Mouse (Mus musculus) embryonic facial prominence, embryonic 10.5 days (tissue): ENCODE data around the gene Gm20532. TPM values are rescaled to one million over a fixed set of nuclear protein-coding genes. Genes with fewer than 3 reads are reported as not detected.
A peak's percentile ranks its signal among the peaks of the same experiment; 100 is the strongest.

ENCODE experiments used
- DNase-seq: peaks from one replicate; pipeline ENCODE4 v3.0.0-alpha.2; 2017; ENCODE audit warnings: low spot score
- H3K27ac ChIP-seq: fragments of 300-500 bp; sonication (generic); replicated peaks from 2 replicates; pipeline ENCODE4 v1.5.1; 2016; ENCODE audit warnings: mild to moderate bottlenecking
- H3K27me3 ChIP-seq: fragments of 300-500 bp; sonication (generic); replicated peaks from 2 replicates; pipeline ENCODE4 v1.6.1; 2016; ENCODE audit warnings: low read depth, mild to moderate bottlenecking; ENCODE audit not compliant: poor library complexity, severe bottlenecking
- H3K36me3 ChIP-seq: fragments of 300-500 bp; sonication (generic); replicated peaks from 2 replicates; pipeline ENCODE4 v1.6.1; 2016; ENCODE audit warnings: mild to moderate bottlenecking, moderate library complexity
- H3K4me1 ChIP-seq: fragments of 300-500 bp; sonication (generic); 2 replicates; pipeline ENCODE4 v1.6.1; 2016
- H3K4me3 ChIP-seq: fragments of 300-500 bp; sonication (generic); 2 replicates; pipeline ENCODE4 v1.5.1; 2016; ENCODE audit warnings: mild to moderate bottlenecking, moderate library complexity
- H3K9me3 ChIP-seq: fragments of 300-500 bp; sonication (generic); 2 replicates; pipeline ENCODE4 v1.6.1; 2016; ENCODE audit warnings: mild to moderate bottlenecking
- WGBS: fragments of 180-500 bp; shearing (Covaris S2); methylation state at CpG from one replicate; pipeline ENCODE4 v1.1.7; 2016; 5-methylcytosine and 5-hydroxymethylcytosine counted together
- polyA plus RNA-seq: library from polyadenylated mRNA; unstranded; fragments of >200 nt; fragmentation: Nextera tagmentation; extraction: Ambion mirVana; gene quantifications from 2 replicates; pipeline ENCODE4 v1.2.1, GENCODE M21; 2016

Gm20532 gene
- polyA plus RNA-seq, 1 experiment from 2014 or later = not detected

- peaks cover 42% of the 10 kb centered on the region for H3K4me1 ChIP-seq
- H3K9me3 ChIP-seq = no peaks in the 10 kb centered on the region
- no peak for DNase-seq
- WGBS = 89% methylated on average over 2 of the region's 2 CpGs
- H3K4me3 ChIP-seq = no peak overlapping the region
- no peaks in the 10 kb centered on the region for H3K27me3 ChIP-seq
- H3K36me3 ChIP-seq = no peaks in the 10 kb centered on the region
- 0 out of 2 replicates have a peak overlapping the region, but pooled peaks have one; percentile 27 for H3K27ac ChIP-seq
Measured at GRCm38 (mm10) chr2:26552066-26552465, 34.4 kb upstream of the Gm20532 start.

DNA sequence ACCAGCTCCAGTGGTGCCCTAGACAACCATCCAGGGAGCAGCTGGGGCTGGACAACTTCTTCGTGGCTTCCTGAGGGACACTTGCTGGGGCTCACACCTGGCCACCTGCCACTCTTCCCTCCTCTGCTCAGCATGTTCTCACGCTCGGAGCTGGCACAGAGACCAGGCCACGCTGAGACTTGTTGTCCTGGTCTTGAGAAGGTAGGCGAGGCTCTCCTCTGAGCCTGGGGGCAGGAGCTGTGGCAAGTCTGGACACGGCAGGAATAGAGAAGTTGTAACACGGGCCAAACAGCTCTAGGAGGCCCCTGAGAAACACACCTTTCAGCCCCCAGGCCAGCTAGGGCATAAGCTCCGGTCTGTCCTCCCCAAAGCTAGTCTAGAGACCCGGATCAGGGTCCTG lies 32.5 kb upstream of the Gm20532 start:
- H3K4me1 ChIP-seq = peaks cover 30% of the 10 kb centered on the region
- 84% methylated on average over 9 of the region's 9 CpGs for WGBS
- no peaks in the 10 kb centered on the region for H3K27me3 ChIP-seq
- no peaks in the 10 kb centered on the region for H3K36me3 ChIP-seq
- H3K4me3 ChIP-seq = no peak overlapping the region
- peak; percentile 38 for DNase-seq
- no peaks in the 10 kb centered on the region for H3K9me3 ChIP-seq
- H3K27ac ChIP-seq = peak overlapping the region; percentile 32

- H3K27me3 ChIP-seq = no peaks in the 10 kb centered on the region
- H3K36me3 ChIP-seq = no peaks in the 10 kb centered on the region
- no peak overlapping the region for H3K4me3 ChIP-seq
- peaks cover 37% of the 10 kb centered on the region for H3K4me1 ChIP-seq
- no peak overlapping the region for H3K27ac ChIP-seq
- no peaks in the 10 kb centered on the region for H3K9me3 ChIP-seq
- DNase-seq = no peak
- WGBS = 84% methylated on average over 4 of the region's 4 CpGs
Measured at GRCm38 (mm10) chr2:26555076-26555475, 31.4 kb upstream of the Gm20532 start.

- Histone ChIP-seq H3K27me3 (peaks cover 5% of the 10 kb centered on the region; the same call in 1 of the 2 replicates), H3K9me3 (no peaks in the 10 kb centered on the region), H3K4me1 (peaks cover 50% of the 10 kb centered on the region), H3K36me3 (no peaks in the 10 kb centered on the region), H3K27ac (0 out of 2 replicates have a peak overlapping the region, but pooled peaks have one; percentile 48), H3K4me3 (no peak overlapping the region)
- no peak for DNase-seq
- WGBS = 69% methylated on average over 4 of the region's 4 CpGs
Measured at GRCm38 (mm10) chr2:26556535-26556993, 29.9 kb upstream of the Gm20532 start.

GRCm38 (mm10) chr2:26560506-26560905 lies 25.9 kb upstream of the Gm20532 start:
- Histone ChIP-seq H3K27ac (peak overlapping the region; percentile 61), H3K36me3 (no peaks in the 10 kb centered on the region), H3K4me3 (no peak overlapping the region), H3K4me1 (peaks cover 34% of the 10 kb centered on the region), H3K9me3 (no peaks in the 10 kb centered on the region), H3K27me3 (peaks cover 5% of the 10 kb centered on the region; the same call in 1 of the 2 replicates)
- no peak for DNase-seq
- WGBS = 83% methylated on average over 5 of the region's 5 CpGs

DNA sequence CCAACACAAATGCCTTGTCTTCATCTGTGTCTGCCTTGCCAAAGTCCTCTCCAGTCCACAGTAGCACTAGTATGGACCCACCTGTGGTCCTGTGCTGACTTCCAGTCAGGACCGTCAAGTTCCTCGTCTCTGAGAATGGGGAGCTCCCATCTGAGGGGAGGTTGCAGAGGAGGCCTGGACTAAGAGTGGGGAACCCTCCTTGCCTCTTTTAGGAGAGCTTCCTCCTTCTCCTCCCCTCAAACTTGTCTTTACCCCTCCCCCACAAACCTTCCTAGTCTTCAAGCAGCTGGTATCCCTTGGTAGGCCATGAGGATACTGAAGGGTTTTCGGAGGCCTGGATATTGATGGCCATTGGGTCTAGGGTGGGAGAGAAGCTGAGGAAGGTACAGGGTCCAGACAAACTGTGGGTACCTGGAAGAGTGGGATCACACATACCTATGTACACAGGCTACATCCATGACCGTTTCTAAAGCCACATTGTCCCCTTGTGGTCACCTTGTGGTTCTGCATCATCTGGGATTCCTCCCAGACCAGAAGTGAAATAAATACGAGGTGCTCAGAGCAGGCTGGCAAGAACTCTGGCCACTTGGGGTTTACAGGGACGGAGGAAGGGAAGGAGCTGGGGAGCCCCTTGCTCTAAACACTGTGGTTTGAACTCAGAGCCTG lies 25.0 kb upstream of the Gm20532 start:
- H3K27ac ChIP-seq = peak overlapping the region; percentile 61
- 47% methylated on average over 6 of the region's 6 CpGs for WGBS

GRCm38 (mm10) chr2:26566221-26566620 lies 20.2 kb upstream of the Gm20532 start:
- H3K9me3 ChIP-seq = no peaks in the 10 kb centered on the region
- H3K27ac ChIP-seq = no peak overlapping the region
- 20% methylated on average over 4 of the region's 4 CpGs for WGBS
- peaks cover 14% of the 10 kb centered on the region for H3K4me1 ChIP-seq
- H3K4me3 ChIP-seq = no peak overlapping the region
- H3K27me3 ChIP-seq = no peaks in the 10 kb centered on the region
- H3K36me3 ChIP-seq = no peaks in the 10 kb centered on the region
- DNase-seq = peak; percentile 59

More for the DNA sequence above, 25.0 kb upstream of the Gm20532 start:
- Histone ChIP-seq H3K4me3 (no peak overlapping the region), H3K9me3 (no peaks in the 10 kb centered on the region), H3K36me3 (no peaks in the 10 kb centered on the region), H3K27me3 (peaks cover 5% of the 10 kb centered on the region; the same call in 1 of the 2 replicates), H3K4me1 (peaks cover 37% of the 10 kb centered on the region)
- peak; percentile 55 for DNase-seq

- Histone ChIP-seq H3K27ac (no peak overlapping the region), H3K4me1 (peaks cover 31% of the 10 kb centered on the region), H3K27me3 (no peaks in the 10 kb centered on the region), H3K9me3 (no peaks in the 10 kb centered on the region), H3K36me3 (no peaks in the 10 kb centered on the region), H3K4me3 (no peak overlapping the region; the same call in 1 of the 2 replicates)
- DNase-seq = peak; percentile 78
- WGBS = 1% methylated on average over 3 of the region's 3 CpGs
Measured at GRCm38 (mm10) chr2:26570034-26570433, 16.4 kb upstream of the Gm20532 start.

DNA sequence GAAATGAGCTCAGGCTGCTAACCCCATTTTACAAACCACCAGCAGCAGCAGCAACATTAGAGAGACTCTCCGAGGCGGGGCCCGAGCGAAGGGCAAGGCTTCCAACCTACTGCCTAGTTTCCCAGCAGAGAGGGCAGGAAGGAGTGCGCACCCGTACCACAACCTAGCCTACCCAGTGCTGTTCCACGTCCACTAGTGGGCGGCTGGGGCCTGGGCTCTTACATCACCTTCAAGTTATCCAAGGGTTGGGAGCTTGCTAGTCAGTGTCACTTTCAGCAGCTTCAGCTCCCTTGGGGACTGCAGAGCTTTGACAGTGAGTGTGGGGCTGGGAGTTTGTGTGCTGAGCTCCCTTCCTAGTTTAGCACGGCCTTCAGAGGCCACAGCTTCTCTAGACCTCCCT lies 15.0 kb upstream of the Gm20532 start:
- DNase-seq = no peak
- H3K4me1 ChIP-seq = peaks cover 39% of the 10 kb centered on the region
- WGBS = 86% methylated on average over 9 of the region's 9 CpGs
- no peak overlapping the region for H3K4me3 ChIP-seq
- no peaks in the 10 kb centered on the region for H3K36me3 ChIP-seq
- no peaks in the 10 kb centered on the region for H3K27me3 ChIP-seq
- H3K27ac ChIP-seq = peak overlapping the region; percentile 52
- H3K9me3 ChIP-seq = no peaks in the 10 kb centered on the region

GRCm38 (mm10) chr2:26571826-26572225 lies 14.6 kb upstream of the Gm20532 start:
- H3K27ac ChIP-seq = peak overlapping the region; percentile 52
- H3K4me3 ChIP-seq = no peak overlapping the region

GRCm38 (mm10) chr2:26573396-26573795 lies 13.0 kb upstream of the Gm20532 start:
- Histone ChIP-seq H3K4me1 (peaks cover 50% of the 10 kb centered on the region), H3K27me3 (no peaks in the 10 kb centered on the region), H3K4me3 (no peak overlapping the region), H3K36me3 (no peaks in the 10 kb centered on the region), H3K9me3 (no peaks in the 10 kb centered on the region), H3K27ac (peak overlapping the region; percentile 36; the same call in 1 of the 2 replicates)
- no peak for DNase-seq
- 78% methylated on average over 12 of the region's 12 CpGs for WGBS

More at GRCm38 (mm10) chr2:26571826-26572225, 14.6 kb upstream of the Gm20532 start:
- DNase-seq = peak; percentile 35
- 68% methylated on average over 5 of the region's 5 CpGs for WGBS
- Histone ChIP-seq H3K27me3 (no peaks in the 10 kb centered on the region), H3K9me3 (no peaks in the 10 kb centered on the region), H3K36me3 (no peaks in the 10 kb centered on the region), H3K4me1 (peaks cover 37% of the 10 kb centered on the region)

DNA sequence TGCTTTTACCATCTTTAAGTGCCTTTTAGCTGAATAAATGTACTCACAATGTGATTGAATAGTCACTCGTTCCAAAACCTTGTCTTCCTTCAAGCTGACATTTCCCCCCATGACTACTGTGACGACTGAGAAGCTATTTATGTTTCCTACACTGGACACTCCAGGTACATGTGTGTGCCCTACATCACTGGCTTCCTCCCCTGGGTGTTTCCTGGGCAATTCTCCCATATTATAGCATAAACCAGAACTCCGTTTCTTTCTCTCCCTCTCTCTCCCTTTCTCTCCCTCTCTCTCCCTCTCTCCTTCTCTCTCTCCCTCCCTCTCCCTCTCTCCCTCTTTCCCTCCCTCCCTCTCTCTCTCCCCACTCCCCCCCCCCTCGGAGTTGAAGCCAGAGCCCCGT lies 12.6 kb upstream of the Gm20532 start:
- WGBS = 44% methylated on average over 5 of the region's 5 CpGs
- Histone ChIP-seq H3K27me3 (no peaks in the 10 kb centered on the region), H3K9me3 (no peaks in the 10 kb centered on the region), H3K4me1 (peaks cover 54% of the 10 kb centered on the region), H3K27ac (peak overlapping the region; percentile 36; the same call in 1 of the 2 replicates), H3K36me3 (no peaks in the 10 kb centered on the region), H3K4me3 (no peak overlapping the region)
- no peak for DNase-seq

- WGBS = 53% methylated on average over 5 of the region's 5 CpGs
- H3K27ac ChIP-seq = peak overlapping the region; percentile 76; the same call in 1 of the 2 replicates
- peaks cover 57% of the 10 kb centered on the region for H3K4me1 ChIP-seq
Measured at GRCm38 (mm10) chr2:26574862-26575261, 11.6 kb upstream of the Gm20532 start.

More at GRCm38 (mm10) chr2:26574862-26575261, 11.6 kb upstream of the Gm20532 start:
- Histone ChIP-seq H3K4me3 (no peak overlapping the region), H3K9me3 (no peaks in the 10 kb centered on the region), H3K27me3 (no peaks in the 10 kb centered on the region), H3K36me3 (no peaks in the 10 kb centered on the region)
- no peak for DNase-seq
